Mouse (Mus musculus): Measurements from ENCODE around the gene Gm20671. TPM values are rescaled to one million over a fixed set of nuclear protein-coding genes. Genes with fewer than 3 reads are reported as not detected.

Gene Gm20671
- polyA plus RNA-seq (2014; fragmentation: Nextera tagmentation; extraction: Ambion mirVana): not detected in 2 replicates

DNA sequence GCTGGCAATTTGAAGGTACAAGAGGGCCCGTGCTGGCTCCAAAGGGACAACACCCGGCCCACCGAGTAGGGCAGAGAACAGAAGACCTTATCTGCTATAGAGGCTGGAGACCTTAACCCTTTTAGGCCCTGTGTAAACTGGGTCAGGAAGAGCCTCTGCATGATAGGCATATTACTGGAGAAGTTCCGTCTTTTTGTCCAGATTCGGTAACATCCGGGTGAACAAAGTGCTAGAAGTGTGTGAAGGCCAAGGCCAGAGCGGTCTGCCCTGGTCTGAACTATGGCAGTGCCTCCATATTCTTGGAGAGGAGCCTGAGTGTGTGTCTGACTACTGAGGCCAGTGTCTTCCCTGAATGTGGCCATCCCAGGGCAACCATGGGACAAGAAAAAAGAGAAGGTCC is at the start of gene Gm20671:
Gm20671 (minus strand) TSS at position 101 of the 400 bp plus-strand sequence.
- Histone ChIP-seq H3K27ac (replicated peaks in 1 of 2; ENCODE audit: control insufficient read depth in 1 of 2, insufficient read depth in 1 of 2, low read depth in 2 of 2, low read length in 2 of 2) (no peak within 1 kb of the TSS), H3K36me3 (ENCODE audit: control insufficient read depth, insufficient read depth, low read length) (peaks cover 84% of the 10 kb centered on the region), H3K27me3 (ENCODE audit: control insufficient read depth, insufficient read depth, low read length) (no peaks in the 10 kb centered on the region), H3K4me2 (ENCODE audit: low read length) (no peak within 1 kb of the TSS), H3K4me3 (ENCODE audit: control insufficient read depth in 1 of 2, insufficient read depth in 1 of 2, low read depth in 1 of 2, low read length in 2 of 2) (no peak within 1 kb of the TSS), H3K9me3 (ENCODE audit: control insufficient read depth, low read length) (no peaks in the 10 kb centered on the region), H3K4me1 (ENCODE audit: control insufficient read depth in 2 of 2, insufficient read depth in 2 of 2, low read length in 2 of 2) (no peaks in the 10 kb centered on the region), H3K9ac (ENCODE audit: low read length) (no peak within 1 kb of the TSS)
- WGBS: 67% methylated on average over 7 of the region's 7 CpGs
- ATAC-seq (ENCODE audit: insufficient number of reproducible peaks, insufficient read depth, low FRiP score, low read depth): no peak

DNA sequence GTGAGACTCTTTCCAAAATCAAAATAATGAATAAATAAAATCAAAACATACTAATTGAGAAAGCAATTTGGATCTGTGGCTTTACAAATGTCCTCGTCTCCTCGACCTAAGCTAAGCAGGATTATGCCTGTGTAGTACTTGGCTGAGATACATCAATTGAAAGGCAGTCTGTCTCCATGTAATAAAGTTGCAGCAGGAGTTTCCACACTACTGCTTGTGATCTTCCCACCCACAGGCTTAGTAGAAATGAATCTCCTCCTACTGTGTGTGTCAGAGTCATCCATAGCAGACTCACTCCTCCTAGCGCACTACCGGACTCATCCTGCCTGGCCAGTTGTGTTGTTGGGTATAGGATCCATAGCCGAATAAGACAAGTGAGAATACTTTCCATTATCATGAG is 45.4 kb upstream of the Gm20671 start:
- H3K4me2 ChIP-seq (ENCODE audit: low read length): no peak overlapping the region
- no peaks in the 10 kb centered on the region for H3K4me1 ChIP-seq (ENCODE audit: control insufficient read depth in 2 of 2, insufficient read depth in 2 of 2, low read length in 2 of 2)
- no peak overlapping the region for H3K27ac ChIP-seq (replicated peaks in 1 of 2; ENCODE audit: control insufficient read depth in 1 of 2, insufficient read depth in 1 of 2, low read depth in 2 of 2, low read length in 2 of 2)
- WGBS: 95% methylated on average over 5 of the region's 5 CpGs
- H3K9me3 ChIP-seq (ENCODE audit: control insufficient read depth, low read length): no peaks in the 10 kb centered on the region
- ATAC-seq (ENCODE audit: insufficient number of reproducible peaks, insufficient read depth, low FRiP score, low read depth): no peak
- no peaks in the 10 kb centered on the region for H3K27me3 ChIP-seq (ENCODE audit: control insufficient read depth, insufficient read depth, low read length)
- H3K9ac ChIP-seq (ENCODE audit: low read length): no peak overlapping the region
- H3K36me3 ChIP-seq (ENCODE audit: control insufficient read depth, insufficient read depth, low read length): peaks cover 76% of the 10 kb centered on the region
- H3K4me3 ChIP-seq (ENCODE audit: control insufficient read depth in 1 of 2, insufficient read depth in 1 of 2, low read depth in 1 of 2, low read length in 2 of 2): no peak overlapping the region

- Histone ChIP-seq H3K4me2 (ENCODE audit: low read length) (no peak overlapping the region), H3K27ac (replicated peaks in 1 of 2; ENCODE audit: control insufficient read depth in 1 of 2, insufficient read depth in 1 of 2, low read depth in 2 of 2, low read length in 2 of 2) (no peak overlapping the region), H3K4me3 (ENCODE audit: control insufficient read depth in 1 of 2, insufficient read depth in 1 of 2, low read depth in 1 of 2, low read length in 2 of 2) (no peak overlapping the region), H3K27me3 (ENCODE audit: control insufficient read depth, insufficient read depth, low read length) (no peaks in the 10 kb centered on the region), H3K4me1 (ENCODE audit: control insufficient read depth in 2 of 2, insufficient read depth in 2 of 2, low read length in 2 of 2) (0 out of 4 replicates have a peak, but pooled peaks cover 0 to under 1% of the 10 kb centered on the region in 2 experiments), H3K9ac (ENCODE audit: low read length) (no peak overlapping the region), H3K9me3 (ENCODE audit: control insufficient read depth, low read length) (no peaks in the 10 kb centered on the region), H3K36me3 (ENCODE audit: control insufficient read depth, insufficient read depth, low read length) (peaks cover 67% of the 10 kb centered on the region)
- whole genome bisulfite sequencing: 93% methylated on average over 5 of the region's 5 CpGs
- ATAC-seq (ENCODE audit: insufficient number of reproducible peaks, insufficient read depth, low FRiP score, low read depth): no peak
These were observed 42.6 kb upstream of the Gm20671 start for GRCm38 (mm10) chr5:32869389-32870024.

DNA sequence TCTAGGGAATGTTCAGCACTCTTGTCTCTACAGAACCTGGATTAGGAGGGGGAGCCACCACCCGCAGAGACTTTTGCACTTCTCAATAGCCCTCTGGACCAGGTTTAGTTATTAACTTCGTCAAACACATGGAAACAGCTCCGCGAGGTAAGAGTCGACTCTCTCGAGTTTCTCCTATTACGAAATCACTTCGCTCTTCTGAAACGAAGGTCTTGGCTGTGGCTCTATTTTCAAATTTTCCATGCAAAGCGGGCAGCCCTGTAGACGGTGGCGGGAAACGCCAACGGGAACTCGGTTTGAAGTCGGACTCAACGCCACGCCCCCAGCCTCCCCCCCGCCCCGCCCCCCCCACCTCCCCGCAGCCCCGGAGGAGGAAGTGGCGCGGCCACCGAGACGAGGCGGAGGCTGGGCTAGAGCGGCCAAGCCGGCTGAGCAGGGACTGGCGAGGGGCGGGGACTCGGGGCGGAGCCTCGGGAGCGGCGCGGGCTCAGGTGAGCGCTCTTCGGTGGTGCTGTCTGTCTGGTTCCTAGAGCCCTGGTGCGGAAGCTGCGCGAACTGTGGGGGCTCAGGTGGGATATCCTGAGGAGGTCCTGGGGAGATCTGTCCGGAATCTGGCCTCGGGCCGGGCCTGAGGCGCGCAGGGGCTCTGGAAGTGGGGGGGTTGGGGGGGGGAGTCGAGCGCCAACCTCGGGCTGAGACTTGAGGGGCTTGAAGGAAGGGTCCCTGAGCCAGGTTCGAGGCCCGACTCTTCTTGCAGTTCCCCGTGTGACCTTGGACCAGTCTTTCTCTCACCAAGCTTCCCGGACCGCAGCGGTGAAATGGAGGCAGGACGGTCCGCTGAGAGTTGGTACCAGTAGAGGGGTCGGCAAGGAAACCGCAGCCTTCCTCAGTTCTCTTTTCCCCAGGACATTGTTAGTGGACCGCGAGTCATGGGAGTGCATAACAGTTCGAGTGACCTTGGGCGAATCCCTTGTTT is 36.6 kb upstream of the Gm20671 start, which contains the start of gene Depdc5:
Depdc5 (plus strand) TSS at position 449 of the 976 bp plus-strand sequence.
- H3K9ac ChIP-seq (ENCODE audit: low read length): peak within 1 kb of the TSS; percentile 83
- no peaks in the 10 kb centered on the region for H3K9me3 ChIP-seq (ENCODE audit: control insufficient read depth, low read length)
- H3K27me3 ChIP-seq (ENCODE audit: control insufficient read depth, insufficient read depth, low read length): no peaks in the 10 kb centered on the region
- peak; percentile 97 for ATAC-seq (ENCODE audit: insufficient number of reproducible peaks, insufficient read depth, low FRiP score, low read depth)
- 0 out of 4 replicates have a peak, but pooled peaks cover 0 to 5% of the 10 kb centered on the region in 2 experiments for H3K4me1 ChIP-seq (ENCODE audit: control insufficient read depth in 2 of 2, insufficient read depth in 2 of 2, low read length in 2 of 2)
- WGBS: 1% methylated on average over 58 of the region's 64 CpGs
- peak within 1 kb of the TSS; percentile 64 to 82 for H3K4me3 ChIP-seq (ENCODE audit: control insufficient read depth in 1 of 2, insufficient read depth in 1 of 2, low read depth in 1 of 2, low read length in 2 of 2)
- peak within 1 kb of the TSS; percentile 75 for H3K4me2 ChIP-seq (ENCODE audit: low read length)
- peak within 1 kb of the TSS; percentile 81 to 82 for H3K27ac ChIP-seq (replicated peaks in 1 of 2; ENCODE audit: control insufficient read depth in 1 of 2, insufficient read depth in 1 of 2, low read depth in 2 of 2, low read length in 2 of 2)
- H3K36me3 ChIP-seq (ENCODE audit: control insufficient read depth, insufficient read depth, low read length): peaks cover 26% of the 10 kb centered on the region

DNA sequence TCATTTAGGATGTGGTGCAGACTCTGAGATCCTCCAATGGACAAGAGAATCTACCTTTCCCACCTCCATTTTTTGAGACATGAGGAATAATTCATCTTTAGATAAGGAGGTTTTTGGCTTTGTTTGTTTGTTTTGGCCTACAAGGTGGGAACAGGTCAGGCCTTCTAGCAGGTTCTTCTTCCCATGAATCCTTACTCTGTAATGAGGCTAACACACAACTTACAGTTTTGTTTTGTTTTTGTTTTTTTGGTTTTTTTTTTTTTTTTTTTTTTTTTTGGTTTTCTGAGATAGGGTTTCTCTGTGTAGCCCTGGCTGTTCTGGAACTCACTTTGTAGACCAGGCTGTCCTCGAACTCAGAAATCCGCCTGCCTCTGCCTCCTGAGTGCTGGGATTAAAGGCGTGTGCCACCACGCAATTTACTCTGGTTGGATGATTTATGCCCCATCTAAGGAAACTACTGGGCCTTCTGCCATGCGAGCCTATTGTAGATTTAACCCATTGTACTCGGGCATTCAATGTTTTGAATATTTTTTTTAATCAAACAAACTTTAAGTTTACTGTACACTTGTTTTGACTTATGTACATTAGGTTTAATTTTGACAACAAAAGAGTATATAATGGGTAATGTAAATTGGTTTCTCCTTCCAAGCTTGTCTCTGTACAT is 35.7 kb upstream of the Gm20671 start:
- Histone ChIP-seq H3K4me1 (ENCODE audit: control insufficient read depth in 2 of 2, insufficient read depth in 2 of 2, low read length in 2 of 2) (0 out of 4 replicates have a peak, but pooled peaks cover 0 to 5% of the 10 kb centered on the region in 2 experiments), H3K9ac (ENCODE audit: low read length) (no peak overlapping the region), H3K4me2 (ENCODE audit: low read length) (peak overlapping the region; percentile 70), H3K4me3 (ENCODE audit: control insufficient read depth in 1 of 2, insufficient read depth in 1 of 2, low read depth in 1 of 2, low read length in 2 of 2) (peak overlapping the region in 1 of 2 experiments; percentile 82; a peak in 2 of 4 replicates), H3K27ac (replicated peaks in 1 of 2; ENCODE audit: control insufficient read depth in 1 of 2, insufficient read depth in 1 of 2, low read depth in 2 of 2, low read length in 2 of 2) (peak overlapping the region in 1 of 2 experiments; percentile 82; a peak in 1 of 4 replicates), H3K36me3 (ENCODE audit: control insufficient read depth, insufficient read depth, low read length) (peaks cover 17% of the 10 kb centered on the region), H3K27me3 (ENCODE audit: control insufficient read depth, insufficient read depth, low read length) (no peaks in the 10 kb centered on the region), H3K9me3 (ENCODE audit: control insufficient read depth, low read length) (no peaks in the 10 kb centered on the region)
- ATAC-seq (ENCODE audit: insufficient number of reproducible peaks, insufficient read depth, low FRiP score, low read depth): no peak
- WGBS: 74% methylated on average over 6 of the region's 6 CpGs

GRCm38 (mm10) chr5:32861082-32861481 is 34.2 kb upstream of the Gm20671 start:
- no peak overlapping the region for H3K4me3 ChIP-seq (ENCODE audit: control insufficient read depth in 1 of 2, insufficient read depth in 1 of 2, low read depth in 1 of 2, low read length in 2 of 2)
- 87% methylated on average over 1 of the region's 1 CpGs for WGBS
- no peak overlapping the region for H3K9ac ChIP-seq (ENCODE audit: low read length)
- ATAC-seq (ENCODE audit: insufficient number of reproducible peaks, insufficient read depth, low FRiP score, low read depth): no peak
- peaks cover 3% of the 10 kb centered on the region; the same call in 1 of the 2 replicates for H3K36me3 ChIP-seq (ENCODE audit: control insufficient read depth, insufficient read depth, low read length)
- H3K27ac ChIP-seq (replicated peaks in 1 of 2; ENCODE audit: control insufficient read depth in 1 of 2, insufficient read depth in 1 of 2, low read depth in 2 of 2, low read length in 2 of 2): no peak overlapping the region
- H3K4me2 ChIP-seq (ENCODE audit: low read length): no peak overlapping the region
- no peaks in the 10 kb centered on the region for H3K9me3 ChIP-seq (ENCODE audit: control insufficient read depth, low read length)
- H3K27me3 ChIP-seq (ENCODE audit: control insufficient read depth, insufficient read depth, low read length): no peaks in the 10 kb centered on the region
- 0 out of 4 replicates have a peak, but pooled peaks cover 0 to 5% of the 10 kb centered on the region in 2 experiments for H3K4me1 ChIP-seq (ENCODE audit: control insufficient read depth in 2 of 2, insufficient read depth in 2 of 2, low read length in 2 of 2)

DNA sequence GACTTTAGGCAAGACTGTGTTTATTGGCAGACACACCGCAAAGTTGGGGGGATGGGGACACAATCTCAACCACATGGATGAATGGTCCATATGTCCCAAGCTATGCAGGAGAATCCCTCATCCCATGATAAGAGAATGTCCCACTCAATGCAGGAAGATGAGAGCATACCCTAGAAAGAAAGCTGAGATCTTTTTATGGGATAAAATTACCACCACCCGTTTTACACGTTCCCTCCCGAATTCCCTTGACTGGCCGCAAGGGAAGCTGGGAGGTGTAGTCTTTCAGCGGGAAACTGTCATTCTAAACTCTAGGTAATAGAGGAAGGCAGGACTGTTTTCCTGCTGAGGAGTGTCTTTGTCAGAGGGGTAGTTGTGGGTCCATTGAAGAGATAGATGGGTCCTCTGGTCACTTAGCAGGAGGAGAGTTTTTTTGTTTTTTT is 30.9 kb upstream of the Gm20671 start:
- WGBS: 4% methylated on average over 6 of the region's 6 CpGs
- H3K4me2 ChIP-seq (ENCODE audit: low read length): peak overlapping the region; percentile 72
- H3K4me1 ChIP-seq (ENCODE audit: control insufficient read depth in 2 of 2, insufficient read depth in 2 of 2, low read length in 2 of 2): peaks cover 0 to 5% of the 10 kb centered on the region in 2 experiments; a peak in 1 of 4 replicates
- no peaks in the 10 kb centered on the region for H3K27me3 ChIP-seq (ENCODE audit: control insufficient read depth, insufficient read depth, low read length)
- peak overlapping the region; percentile 72 for H3K9ac ChIP-seq (ENCODE audit: low read length)
- no peaks in the 10 kb centered on the region for H3K36me3 ChIP-seq (ENCODE audit: control insufficient read depth, insufficient read depth, low read length)
- H3K9me3 ChIP-seq (ENCODE audit: control insufficient read depth, low read length): no peaks in the 10 kb centered on the region
- H3K27ac ChIP-seq (replicated peaks in 1 of 2; ENCODE audit: control insufficient read depth in 1 of 2, insufficient read depth in 1 of 2, low read depth in 2 of 2, low read length in 2 of 2): peak overlapping the region; percentile 7 to 37; a peak in 2 of 4 replicates
- peak overlapping the region; percentile 46 to 52 for H3K4me3 ChIP-seq (ENCODE audit: control insufficient read depth in 1 of 2, insufficient read depth in 1 of 2, low read depth in 1 of 2, low read length in 2 of 2)
- no peak for ATAC-seq (ENCODE audit: insufficient number of reproducible peaks, insufficient read depth, low FRiP score, low read depth)

All from heart, embryonic 14.5 days (tissue).